In genomic region chr13:110237209-110237935, GRCm38 (mm10) we compare ENCODE assay signal across 8 mouse cellular contexts. TPM values are rescaled to one million over a fixed set of nuclear protein-coding genes. Genes with fewer than 3 reads are reported as not detected.
A peak's percentile ranks its signal among the peaks of the same experiment; 100 is the strongest.
DNase-seq lines count a peak whose midpoint lies in the region; ATAC-seq lines count a peak whose summit lies in the region.

No protein-coding gene starts in this region.

- peak overlapping the region; percentile 33; the same call in 1 of the 2 replicates for H3K4me2 ChIP-seq in kidney, embryonic 15.5 days
- no peak overlapping the region for H3K4me2 ChIP-seq in embryonic facial prominence, embryonic 11.5 days (ENCODE audit: low read depth, low read length)
- 0 out of 2 replicates have a peak overlapping the region, but pooled peaks have one; percentile 14 for H3K4me2 ChIP-seq in intestine, embryonic 15.5 days (replicated peaks)
- H3K4me2 ChIP-seq in neural tube, embryonic 14.5 days (ENCODE audit: low read depth, low read length) = no peak overlapping the region
- no peak overlapping the region for H3K4me2 ChIP-seq in kidney, embryonic 14.5 days (replicated peaks; ENCODE audit: low read depth, low read length)

- no peaks in the 10 kb centered on the region for H3K27me3 ChIP-seq in kidney, embryonic 15.5 days
- no peaks in the 10 kb centered on the region for H3K27me3 ChIP-seq in embryonic facial prominence, embryonic 11.5 days (ENCODE audit: control insufficient read depth, insufficient read depth, low read length)
- H3K27me3 ChIP-seq in intestine, embryonic 15.5 days (replicated peaks) = no peaks in the 10 kb centered on the region
- H3K27me3 ChIP-seq in neural tube, embryonic 14.5 days (ENCODE audit: control insufficient read depth, insufficient read depth, low read length) = no peaks in the 10 kb centered on the region
- no peaks in the 10 kb centered on the region for H3K27me3 ChIP-seq in kidney, embryonic 14.5 days (ENCODE audit: control insufficient read depth, insufficient read depth, low read length)

- no peaks in the 10 kb centered on the region for H3K36me3 ChIP-seq in kidney, embryonic 15.5 days
- H3K36me3 ChIP-seq in embryonic facial prominence, embryonic 11.5 days (replicated peaks; ENCODE audit: control insufficient read depth, insufficient read depth, low read depth, low read length) = no peaks in the 10 kb centered on the region
- no peaks in the 10 kb centered on the region for H3K36me3 ChIP-seq in intestine, embryonic 15.5 days
- H3K36me3 ChIP-seq in neural tube, embryonic 14.5 days (ENCODE audit: control insufficient read depth, insufficient read depth, low read length) = no peaks in the 10 kb centered on the region
- H3K36me3 ChIP-seq in kidney, embryonic 14.5 days (ENCODE audit: control insufficient read depth, insufficient read depth, low read length) = no peaks in the 10 kb centered on the region

- intact Hi-C loops in left cerebral cortex, postnatal 14 days (cut with DNase I) = no loop called here

- H3K4me1 ChIP-seq in kidney, embryonic 15.5 days = peaks cover 8% of the 10 kb centered on the region
- no peaks in the 10 kb centered on the region; the same call in 1 of the 2 replicates for H3K4me1 ChIP-seq in embryonic facial prominence, embryonic 11.5 days (ENCODE audit: control insufficient read depth, insufficient read depth, low read length)
- 0 out of 2 replicates have a peak, but pooled peaks cover 3% of the 10 kb centered on the region for H3K4me1 ChIP-seq in intestine, embryonic 15.5 days (replicated peaks)
- H3K4me1 ChIP-seq in neural tube, embryonic 14.5 days (ENCODE audit: control insufficient read depth, insufficient read depth, low read length) = peaks cover 28% of the 10 kb centered on the region
- H3K4me1 ChIP-seq in kidney, embryonic 14.5 days (ENCODE audit: control insufficient read depth, insufficient read depth, low read length) = no peaks in the 10 kb centered on the region

- 0 out of 2 replicates have a peak, but pooled peaks have one; percentile 43 for ATAC-seq in kidney, embryonic 15.5 days (replicated peaks; ENCODE audit: low FRiP score)
- no peak for ATAC-seq in embryonic facial prominence, embryonic 11.5 days (replicated peaks; ENCODE audit: insufficient number of reproducible peaks, low FRiP score, low TSS enrichment, low read depth)
- no peak for ATAC-seq in intestine, embryonic 15.5 days
- ATAC-seq in neural tube, embryonic 14.5 days (ENCODE audit: low read depth) = peak; percentile 19; the same call in 1 of the 2 replicates
- no peak for ATAC-seq in kidney, embryonic 14.5 days (ENCODE audit: low FRiP score, low TSS enrichment)
- no peak for ATAC-seq in inflammation-experienced regulatory T-cells, adult 6 months

- WGBS in kidney, embryonic 15.5 days = 30% methylated on average over 10 of the region's 10 CpGs
- WGBS in embryonic facial prominence, embryonic 11.5 days = 30% methylated on average over 10 of the region's 10 CpGs
- WGBS in intestine, embryonic 15.5 days = 17% methylated on average over 10 of the region's 10 CpGs
- WGBS in neural tube, embryonic 14.5 days = 16% methylated on average over 10 of the region's 10 CpGs
- WGBS in kidney, embryonic 14.5 days = 34% methylated on average over 10 of the region's 10 CpGs

- H3K9ac ChIP-seq in kidney, embryonic 15.5 days = no peak overlapping the region
- H3K9ac ChIP-seq in embryonic facial prominence, embryonic 11.5 days (replicated peaks; ENCODE audit: low read length) = no peak overlapping the region
- no peak overlapping the region for H3K9ac ChIP-seq in intestine, embryonic 15.5 days
- H3K9ac ChIP-seq in neural tube, embryonic 14.5 days (replicated peaks; ENCODE audit: low read depth, low read length) = no peak overlapping the region
- H3K9ac ChIP-seq in kidney, embryonic 14.5 days (ENCODE audit: low read depth, low read length) = no peak overlapping the region

- DNase-seq in kidney, adult 8-10 months = no peak
- peak; percentile 18 for DNase-seq in embryonic facial prominence, embryonic 11.5 days (ENCODE audit: low spot score)
- no peak for DNase-seq in left cerebral cortex, postnatal 14 days (ENCODE audit: low spot score in 2 of 2)

- H3K27ac ChIP-seq in kidney, embryonic 15.5 days = no peak overlapping the region
- H3K27ac ChIP-seq in embryonic facial prominence, embryonic 11.5 days (replicated peaks; ENCODE audit: low read depth, low read length) = no peak overlapping the region
- no peak overlapping the region for H3K27ac ChIP-seq in intestine, embryonic 15.5 days
- H3K27ac ChIP-seq in neural tube, embryonic 14.5 days (ENCODE audit: low read depth, low read length) = peak overlapping the region; percentile 63
- H3K27ac ChIP-seq in kidney, embryonic 14.5 days (ENCODE audit: low read depth, low read length) = no peak overlapping the region

- no peak overlapping the region for H3K4me3 ChIP-seq in kidney, embryonic 15.5 days (replicated peaks)
- H3K4me3 ChIP-seq in embryonic facial prominence, embryonic 11.5 days (ENCODE audit: low read depth, low read length) = no peak overlapping the region
- no peak overlapping the region for H3K4me3 ChIP-seq in intestine, embryonic 15.5 days (replicated peaks)
- H3K4me3 ChIP-seq in neural tube, embryonic 14.5 days (ENCODE audit: low read depth, low read length) = no peak overlapping the region
- no peak overlapping the region for H3K4me3 ChIP-seq in kidney, embryonic 14.5 days (ENCODE audit: low read length)

- no peaks in the 10 kb centered on the region for H3K9me3 ChIP-seq in kidney, embryonic 15.5 days (replicated peaks)
- H3K9me3 ChIP-seq in embryonic facial prominence, embryonic 11.5 days (replicated peaks; ENCODE audit: control insufficient read depth, low read length) = no peaks in the 10 kb centered on the region
- no peaks in the 10 kb centered on the region for H3K9me3 ChIP-seq in intestine, embryonic 15.5 days
- H3K9me3 ChIP-seq in neural tube, embryonic 14.5 days (ENCODE audit: control insufficient read depth, low read length) = no peaks in the 10 kb centered on the region
- no peaks in the 10 kb centered on the region for H3K9me3 ChIP-seq in kidney, embryonic 14.5 days (ENCODE audit: control insufficient read depth, low read length)

RNA-seq across cellular contexts. Expression of gene Rab3c, which starts 43.4 kb away (rescaled TPM):
- polyA plus RNA-seq in kidney, embryonic 15.5 days (2015; fragmentation: Nextera tagmentation; extraction: Ambion mirVana) = 0.41 and 2.9 TPM in 2 replicates
- polyA plus RNA-seq in embryonic facial prominence, embryonic 11.5 days (2014; fragmentation: Nextera tagmentation; extraction: Ambion mirVana) = 4.2 and 6.3 TPM in 2 replicates
- polyA plus RNA-seq in intestine, embryonic 15.5 days (2015; fragmentation: Nextera tagmentation; extraction: Ambion mirVana) = 5.2 and 5.5 TPM in 2 replicates
- 211 and 214 TPM in 2 replicates for polyA plus RNA-seq in neural tube, embryonic 14.5 days (2014; fragmentation: Nextera tagmentation; extraction: Ambion mirVana)
- total RNA-seq in left cerebral cortex, postnatal 14 days (2021) = 100 to 1,000 TPM; 182 to 193 TPM
- polyA plus RNA-seq in kidney, embryonic 14.5 days (2014; fragmentation: Nextera tagmentation; extraction: Ambion mirVana) = not detected in 2 replicates
- polyA plus RNA-seq in inflammation-experienced regulatory T-cells, adult 6 months (2017; shearing (Covaris generic)) = not detected

Comparison
In these comparisons a context has a peak if more than half of its experiments do, and no peak if none do; other contexts are left out.
1. ATAC-seq: peak in kidney, embryonic 15.5 days (single experiment) and neural tube, embryonic 14.5 days (single experiment); none in embryonic facial prominence, embryonic 11.5 days (single experiment), intestine, embryonic 15.5 days (single experiment), kidney, embryonic 14.5 days (single experiment) and inflammation-experienced regulatory T-cells, adult 6 months (single experiment).
2. H3K4me2 ChIP-seq: peak in kidney, embryonic 15.5 days (single experiment) and intestine, embryonic 15.5 days (single experiment); none in embryonic facial prominence, embryonic 11.5 days (single experiment), neural tube, embryonic 14.5 days (single experiment) and kidney, embryonic 14.5 days (single experiment).
3. RNA of gene Rab3c, which starts 43.4 kb away (polyA plus RNA-seq): 211 to 214 TPM in neural tube, embryonic 14.5 days; 5.2 to 5.5 TPM in intestine, embryonic 15.5 days, 4.2 to 6.3 TPM in embryonic facial prominence, embryonic 11.5 days, 0.41 to 2.9 TPM in kidney, embryonic 15.5 days, not detected in inflammation-experienced regulatory T-cells, adult 6 months and not detected in kidney, embryonic 14.5 days; every median in the first group is over 10 times any median in the second.